Mouse (Mus musculus) MEL (cell line): ENCODE results near the gene Ces2b. TPM values are rescaled to one million over a fixed set of nuclear protein-coding genes. Genes with fewer than 3 reads are reported as not detected.
A peak's percentile ranks its signal among the peaks of the same experiment; 100 is the strongest.

Experiments used
- DNase-seq: peaks from one replicate; pipeline ENCODE4 v3.0.0; 2011; ENCODE audit warnings: low read depth, low spot score
- H3K27ac ChIP-seq: 2 replicates; pipeline ENCODE4 v1.5.1; 2012; ENCODE audit warnings: low read depth, mild to moderate bottlenecking, control low read depth, low read length, moderate library complexity; ENCODE audit not compliant: control insufficient read depth
- H3K27me3 ChIP-seq, 2 experiments: fragments of 150-350 bp in 1 of 2; sonication (generic) in 1 of 2; 2 replicates each; pipeline ENCODE4 v1.6.1; 2012; ENCODE audit warnings: low read length in 2 of 2, mild to moderate bottlenecking in 2 of 2, improper control_type of control experiment in 1 of 2, moderate library complexity in 1 of 2; ENCODE audit not compliant: insufficient read depth in 2 of 2, control insufficient read depth in 1 of 2
- H3K36me3 ChIP-seq, 2 experiments: 2 replicates each; pipeline ENCODE4 v1.6.1; 2012 to 2014; ENCODE audit warnings: low read length in 2 of 2, improper control_type of control experiment in 1 of 2, inconsistent platforms in 1 of 2, mild to moderate bottlenecking in 1 of 2; ENCODE audit not compliant: insufficient read depth in 2 of 2, control insufficient read depth in 1 of 2
- H3K4me1 ChIP-seq, 2 experiments: fragments of 150-350 bp in 1 of 2; sonication (generic) in 1 of 2; 2 replicates each; pipeline ENCODE4 v1.6.1; 2012; ENCODE audit warnings: low read length in 2 of 2, improper control_type of control experiment in 1 of 2, mild to moderate bottlenecking in 1 of 2; ENCODE audit not compliant: insufficient read depth in 2 of 2, control insufficient read depth in 1 of 2
- H3K4me3 ChIP-seq, 2 experiments: fragments of 150-350 bp in 1 of 2; sonication (generic) in 1 of 2; 2 replicates each; pipeline ENCODE4 v1.5.1; 2012; ENCODE audit warnings: low read depth in 2 of 2, low read length in 2 of 2, mild to moderate bottlenecking in 2 of 2, moderate library complexity in 2 of 2, control low read depth in 1 of 2, improper control_type of control experiment in 1 of 2; ENCODE audit not compliant: control insufficient read depth in 1 of 2, insufficient read depth in 1 of 2
- H3K79me2 ChIP-seq: 2 replicates; pipeline ENCODE4 v1.6.1; 2012; ENCODE audit warnings: mild to moderate bottlenecking, low read length, moderate library complexity; ENCODE audit not compliant: control insufficient read depth, poor library complexity, insufficient read depth
- H3K9ac ChIP-seq: 2 replicates; pipeline ENCODE4 v1.6.1; 2012; ENCODE audit warnings: low read depth, mild to moderate bottlenecking, control low read depth, low read length, moderate library complexity; ENCODE audit not compliant: control insufficient read depth, poor library complexity, severe bottlenecking
- H3K9me3 ChIP-seq: fragments of 150-350 bp; sonication (generic); replicated peaks from 2 replicates; pipeline ENCODE4 v1.6.1; 2012; ENCODE audit warnings: mild to moderate bottlenecking, low read length, improper control_type of control experiment, moderate library complexity; ENCODE audit not compliant: insufficient read depth
- CHD1 ChIP-seq: IDR thresholded peaks from 2 replicates; pipeline ENCODE4 v1.6.1; 2012; ENCODE audit warnings: low read depth, mild to moderate bottlenecking, inconsistent platforms, low read length, improper control_type of control experiment
- CHD2 ChIP-seq: IDR thresholded peaks from 2 replicates; pipeline ENCODE4 v1.6.1; 2011; ENCODE audit warnings: low read length, improper control_type of control experiment
- CTCF ChIP-seq, 3 experiments: IDR thresholded peaks in 2 of 3; conservative IDR thresholded peaks in 1 of 3; 2 replicates each; pipeline ENCODE4 v1.5.1; 2011 to 2012; ENCODE audit warnings: low read length in 3 of 3, low read depth in 2 of 3, mild to moderate bottlenecking in 2 of 3, improper control_type of control experiment in 1 of 3, inconsistent platforms in 1 of 3, mixed read lengths in 1 of 3, moderate library complexity in 1 of 3; ENCODE audit not compliant: control insufficient read depth in 1 of 3, insufficient read depth in 1 of 3, poor library complexity in 1 of 3, severe bottlenecking in 1 of 3
- E2F4 ChIP-seq: IDR thresholded peaks from 2 replicates; pipeline ENCODE4 v1.6.1; 2011; ENCODE audit warnings: low read depth, low read length, improper control_type of control experiment, borderline replicate concordance
- EP300 ChIP-seq, 2 experiments: IDR thresholded peaks; 2 replicates each; pipeline ENCODE4 v1.6.1; 2011; ENCODE audit warnings: improper control_type of control experiment in 2 of 2, low read length in 2 of 2, low read depth in 1 of 2, mild to moderate bottlenecking in 1 of 2
- ETS1 ChIP-seq: IDR thresholded peaks from 2 replicates; pipeline ENCODE4 v1.6.1; 2012; ENCODE audit warnings: low read depth, mild to moderate bottlenecking, inconsistent platforms, low read length, improper control_type of control experiment, moderate library complexity
- HCFC1 ChIP-seq: IDR thresholded peaks from 2 replicates; pipeline ENCODE4 v1.6.1; 2012; ENCODE audit warnings: low read depth, mild to moderate bottlenecking, inconsistent platforms, low read length, improper control_type of control experiment, moderate library complexity
- KAT2A ChIP-seq: conservative IDR thresholded peaks from 2 replicates; pipeline ENCODE4 v1.6.1; 2012; ENCODE audit warnings: low read depth, low read length, improper control_type of control experiment, inconsistent platforms
- MAFK ChIP-seq: IDR thresholded peaks from 2 replicates; pipeline ENCODE4 v1.6.1; 2011; ENCODE audit warnings: low read depth, mild to moderate bottlenecking, low read length, improper control_type of control experiment, borderline replicate concordance
- MAX ChIP-seq: IDR thresholded peaks from 2 replicates; pipeline ENCODE4 v1.6.1; 2011; ENCODE audit warnings: low read length, improper control_type of control experiment
- MAZ ChIP-seq: IDR thresholded peaks from 2 replicates; pipeline ENCODE4 v1.6.1; 2012; ENCODE audit warnings: low read depth, mild to moderate bottlenecking, inconsistent platforms, low read length, improper control_type of control experiment
- MEF2A ChIP-seq: IDR thresholded peaks from 2 replicates; pipeline ENCODE4 v1.6.1; 2014; ENCODE audit warnings: low read depth, mild to moderate bottlenecking, inconsistent platforms, low read length, improper control_type of control experiment; ENCODE audit not compliant: poor library complexity, insufficient replicate concordance, severe bottlenecking; ENCODE audit errors: extremely low read depth
- MYB ChIP-seq: IDR thresholded peaks from 2 replicates; pipeline ENCODE4 v1.6.1; 2011; ENCODE audit warnings: mild to moderate bottlenecking, low read depth, low read length, improper control_type of control experiment
- MYC ChIP-seq: IDR thresholded peaks from 2 replicates; pipeline ENCODE4 v1.6.1; 2011; ENCODE audit warnings: low read depth, mild to moderate bottlenecking, low read length, improper control_type of control experiment, moderate library complexity
- NELFE ChIP-seq: IDR thresholded peaks from 2 replicates; pipeline ENCODE4 v1.6.1; 2011; ENCODE audit warnings: low read depth, low read length, improper control_type of control experiment
- NRF1 ChIP-seq: IDR thresholded peaks from 2 replicates; pipeline ENCODE4 v1.6.1; 2014; ENCODE audit warnings: low read depth, mild to moderate bottlenecking, inconsistent platforms, low read length, improper control_type of control experiment, moderate library complexity; ENCODE audit not compliant: poor library complexity, insufficient read depth, severe bottlenecking
- POLR2A ChIP-seq, 2 experiments: IDR thresholded peaks; 2 replicates each; pipeline ENCODE4 v1.6.1; 2011 to 2012; ENCODE audit warnings: low read length in 2 of 2, mild to moderate bottlenecking in 2 of 2, control low read depth in 1 of 2, improper control_type of control experiment in 1 of 2, low read depth in 1 of 2, moderate library complexity in 1 of 2; ENCODE audit not compliant: control insufficient read depth in 1 of 2, insufficient read depth in 1 of 2, poor library complexity in 1 of 2
- POLR2AphosphoS2 ChIP-seq: IDR thresholded peaks from 2 replicates; pipeline ENCODE4 v1.6.1; 2011; ENCODE audit warnings: low read length, improper control_type of control experiment
- POLR2AphosphoS5 ChIP-seq: IDR thresholded peaks from 2 replicates; pipeline ENCODE4 v1.6.1; 2012; ENCODE audit warnings: low read depth, borderline replicate concordance, mild to moderate bottlenecking, inconsistent platforms, low read length, moderate library complexity, mixed read lengths
- RCOR1 ChIP-seq: IDR thresholded peaks from 2 replicates; pipeline ENCODE4 v1.6.1; 2012; ENCODE audit warnings: low read depth, mild to moderate bottlenecking, inconsistent platforms, low read length, improper control_type of control experiment
- SIN3A ChIP-seq: IDR thresholded peaks from 2 replicates; pipeline ENCODE4 v1.6.1; 2012; ENCODE audit warnings: low read length, improper control_type of control experiment, inconsistent platforms
- TAL1 ChIP-seq: IDR thresholded peaks from 2 replicates; pipeline ENCODE4 v1.6.1; 2012; ENCODE audit warnings: mild to moderate bottlenecking, inconsistent platforms, low read length, moderate library complexity, mixed read lengths
- TBP ChIP-seq: IDR thresholded peaks from 2 replicates; pipeline ENCODE4 v1.8.0; 2011; ENCODE audit warnings: low read depth, low read length, improper control_type of control experiment
- TCF12 ChIP-seq: IDR thresholded peaks from 2 replicates; pipeline ENCODE4 v1.6.1; 2014; ENCODE audit warnings: low read depth, mild to moderate bottlenecking, inconsistent platforms, low read length, improper control_type of control experiment, moderate library complexity
- UBTF ChIP-seq: IDR thresholded peaks from 2 replicates; pipeline ENCODE4 v1.6.1; 2012; ENCODE audit warnings: low read depth, mild to moderate bottlenecking, inconsistent platforms, low read length, improper control_type of control experiment, moderate library complexity, borderline replicate concordance; ENCODE audit not compliant: insufficient read depth
- USF1 ChIP-seq: IDR thresholded peaks from 2 replicates; pipeline ENCODE4 v1.6.1; 2014; ENCODE audit warnings: low read depth, mild to moderate bottlenecking, inconsistent platforms, low read length, improper control_type of control experiment, moderate library complexity
- USF2 ChIP-seq, 2 experiments: IDR thresholded peaks; 2 replicates each; pipeline ENCODE4 v1.6.1; 2011 to 2012; ENCODE audit warnings: improper control_type of control experiment in 2 of 2, low read length in 2 of 2, borderline replicate concordance in 1 of 2, inconsistent platforms in 1 of 2, low read depth in 1 of 2, mild to moderate bottlenecking in 1 of 2; ENCODE audit not compliant: insufficient read depth in 1 of 2
- ZC3H11A ChIP-seq: IDR thresholded peaks from 2 replicates; pipeline ENCODE4 v1.6.1; 2012; ENCODE audit warnings: low read depth, mild to moderate bottlenecking, inconsistent platforms, low read length, improper control_type of control experiment
- ZKSCAN1 ChIP-seq: IDR thresholded peaks from 2 replicates; pipeline ENCODE4 v1.6.1; 2012; ENCODE audit warnings: low read depth, mild to moderate bottlenecking, inconsistent platforms, low read length, improper control_type of control experiment, moderate library complexity
- ZMIZ1 ChIP-seq: IDR thresholded peaks from 2 replicates; pipeline ENCODE4 v1.6.1; 2012; ENCODE audit warnings: low read depth, mild to moderate bottlenecking, inconsistent platforms, low read length, improper control_type of control experiment, moderate library complexity
- ZNF384 ChIP-seq: IDR thresholded peaks from 2 replicates; pipeline ENCODE4 v1.6.1; 2012; ENCODE audit warnings: low read depth, mild to moderate bottlenecking, inconsistent platforms, low read length, improper control_type of control experiment
- polyA plus RNA-seq, 2 experiments: library from polyadenylated mRNA; stranded (reverse) in 1 of 2; unstranded in 1 of 2; fragments of >175 nt in 1 of 2; fragments of >200 nt in 1 of 2; gene quantifications; 2 replicates each; pipeline versions ENCODE4 v1.2.1 to v1.2.4; 2012; ENCODE audit warnings: low replicate concordance in 2 of 2, low read depth in 1 of 2; ENCODE audit not compliant: insufficient read length in 2 of 2, insufficient read depth in 1 of 2, missing spikeins in 1 of 2
- total RNA-seq: library from RNA; depleted of rRNA; stranded (reverse); fragments of 300-350 nt; gene quantifications from 2 replicates; pipeline ENCODE4 v1.2.3, GENCODE M21; 2012; rRNA removed

The Ces2b gene
- total RNA-seq (not detected in 2 replicates), polyA plus RNA-seq (not detected)

GRCm38 (mm10) chr8:104831440-104831839 is at the start of gene Ces2b:
Gene Ces2b, plus strand, starts transcription at chr8:104831572.
- no peaks in the 10 kb centered on the region for H3K9me3 ChIP-seq
- H3K79me2 ChIP-seq = no peaks in the 10 kb centered on the region
- no peak within 1 kb of the TSS for H3K9ac ChIP-seq
- H3K27ac ChIP-seq = no peak within 1 kb of the TSS
- no peak for DNase-seq
- TF ChIP-seq ZNF384 (no peak), MEF2A (no peak), ZKSCAN1 (no peak), MAFK (no peak), ZC3H11A (no peak), MYC (no peak), MYB (no peak), MAZ (no peak), SIN3A (no peak), USF2 (IDR thresholded peaks at IDR 0.05; ENCODE audit: borderline replicate concordance in 1 of 2, insufficient read depth in 1 of 2, low read depth in 1 of 2, low read length in 2 of 2) (no peak), TAL1 (no peak), POLR2A (IDR thresholded peaks at IDR 0.05; ENCODE audit: control insufficient read depth in 1 of 2, insufficient read depth in 1 of 2, low read depth in 1 of 2, low read length in 2 of 2, poor library complexity in 1 of 2) (no peak), NRF1 (no peak), MAX (no peak), CHD1 (no peak), ETS1 (no peak), KAT2A (no peak)
- no peaks in the 10 kb centered on the region for H3K36me3 ChIP-seq
- H3K27me3 ChIP-seq = peaks cover 0 to 5% of the 10 kb centered on the region in 2 experiments; a peak in 3 of 4 replicates
- H3K4me3 ChIP-seq = no peak within 1 kb of the TSS
- no peaks in the 10 kb centered on the region for H3K4me1 ChIP-seq

- no peaks in the 10 kb centered on the region for H3K27me3 ChIP-seq
- DNase-seq = peak; percentile 73
- TF ChIP-seq ETS1 (peak; percentile 72), EP300 (IDR thresholded peaks at IDR 0.05; ENCODE audit: low read depth in 1 of 2, low read length in 2 of 2) (peak; percentile 90 to 92), USF1 (no peak), NELFE (no peak), CHD2 (no peak), MYC (no peak), SIN3A (no peak), RCOR1 (0 out of 2 replicates have a peak, but pooled peaks have one; percentile 32), TCF12 (peak; percentile 25; the same call in 1 of the 2 replicates), MYB (peak; percentile 91), HCFC1 (no peak), UBTF (no peak), TBP (no peak), NRF1 (no peak), MAFK (no peak), MAZ (no peak), ZMIZ1 (no peak), CTCF (IDR thresholded peaks at IDR 0.05 in 2 of 3, conservative IDR thresholded peaks at IDR 0.05 in 1 of 3; ENCODE audit: control insufficient read depth in 1 of 3, insufficient read depth in 1 of 3, low read depth in 2 of 3, low read length in 3 of 3, poor library complexity in 1 of 3, severe bottlenecking in 1 of 3) (no peak), POLR2AphosphoS2 (no peak), POLR2AphosphoS5 (no peak), E2F4 (no peak), TAL1 (peak; percentile 36; the same call in 1 of the 2 replicates)
These were observed 44.3 kb upstream of the Ces2b start for GRCm38 (mm10) chr8:104787049-104787448.

More at GRCm38 (mm10) chr8:104787049-104787448, 44.3 kb upstream of the Ces2b start:
- H3K36me3 ChIP-seq = peaks cover 0 to 22% of the 10 kb centered on the region in 2 experiments; a peak in 2 of 4 replicates
- H3K4me1 ChIP-seq = peaks cover 2 to 25% of the 10 kb centered on the region in 2 experiments; a peak in 3 of 4 replicates
- no peak overlapping the region for H3K4me3 ChIP-seq
- no peaks in the 10 kb centered on the region for H3K9me3 ChIP-seq
- H3K27ac ChIP-seq = peak overlapping the region; percentile 78
- H3K9ac ChIP-seq = no peak overlapping the region
- no peaks in the 10 kb centered on the region for H3K79me2 ChIP-seq
